31 mouse cellular contexts compared by ENCODE assay signal in genomic region chrX:102700636-102701035, GRCm38 (mm10). TPM values are rescaled to one million over a fixed set of nuclear protein-coding genes. Genes with fewer than 3 reads are reported as not detected.
DNase-seq lines count a peak whose midpoint lies in the region; ATAC-seq and TF ChIP-seq lines count a peak whose summit lies in the region.
"Not testable (repeated sequence)": the region's sequence is repeated elsewhere in the genome, so short reads cannot be mapped to it uniquely, and the experiment has no call there.
"Had no signal": no experiment of that assay in that cellular context is flagged by ENCODE, and none has a peak within 500 bp of the region (broad histone marks: within the 10 kb centered on the region; RNA-seq: fewer than 3 reads in every experiment).

No protein-coding gene starts in this region.

- H3K4me1 ChIP-seq in embryonic facial prominence, embryonic 10.5 days; lung, embryonic 14.5 days (ENCODE audit: insufficient read depth); neural tube, embryonic 11.5 days (ENCODE audit: control insufficient read depth, insufficient read depth, low read length): not testable (repeated sequence)

- WGBS in embryonic facial prominence, embryonic 10.5 days = 72% methylated on average over 3 of the region's 3 CpGs
- 79% methylated on average over 3 of the region's 3 CpGs for WGBS in lung, embryonic 14.5 days
- WGBS in neural tube, embryonic 11.5 days = 72% methylated on average over 3 of the region's 3 CpGs

- H3K9me3 ChIP-seq in embryonic facial prominence, embryonic 10.5 days; lung, embryonic 14.5 days (ENCODE audit: low read depth, low read length); neural tube, embryonic 11.5 days (ENCODE audit: control insufficient read depth, low read length): not testable (repeated sequence)

- H3K27me3 ChIP-seq in embryonic facial prominence, embryonic 10.5 days (replicated peaks; ENCODE audit: low read depth, poor library complexity, severe bottlenecking) = peaks cover 24% of the 10 kb centered on the region
- H3K27me3 ChIP-seq in lung, embryonic 14.5 days (ENCODE audit: insufficient read depth, low read length); neural tube, embryonic 11.5 days (ENCODE audit: control insufficient read depth, insufficient read depth, low read length): not testable (repeated sequence)

- not testable (repeated sequence) for ATAC-seq in lung, embryonic 14.5 days (ENCODE audit: insufficient read depth); neural tube, embryonic 11.5 days (ENCODE audit: insufficient read depth, low FRiP score, low TSS enrichment)

- H3K4me2 ChIP-seq in lung, embryonic 14.5 days; neural tube, embryonic 11.5 days (ENCODE audit: low read depth): not testable (repeated sequence)

- H3K36me3 ChIP-seq in embryonic facial prominence, embryonic 10.5 days (replicated peaks); lung, embryonic 14.5 days (ENCODE audit: insufficient read depth); neural tube, embryonic 11.5 days (ENCODE audit: control insufficient read depth, insufficient read depth, low read length): not testable (repeated sequence)

- H3K9ac ChIP-seq in lung, embryonic 14.5 days; neural tube, embryonic 11.5 days (ENCODE audit: low read length): not testable (repeated sequence)

- H3K4me3 ChIP-seq in embryonic facial prominence, embryonic 10.5 days; lung, embryonic 14.5 days (ENCODE audit: low read depth, low read length); neural tube, embryonic 11.5 days (ENCODE audit: low read depth, low read length): not testable (repeated sequence)

- peak; percentile 57 for DNase-seq in NIH3T3 (ENCODE audit: low read depth)
- DNase-seq in adrenal gland, postnatal 36 days = peak; percentile 5 to 6
- peak; percentile 28 for DNase-seq in embryonic facial prominence, embryonic 10.5 days (ENCODE audit: low spot score)
- peak; percentile 8 to 29 for DNase-seq in gastrocnemius, postnatal 4 days (ENCODE audit: low spot score in 2 of 2)
- peak; percentile 49 for DNase-seq in kidney, postnatal 10 days
- peak; percentile 60 for DNase-seq in lung, embryonic 14.5 days
- DNase-seq in neural tube, embryonic 11.5 days (ENCODE audit: low spot score) = peak; percentile 12

- H3K27ac ChIP-seq in embryonic facial prominence, embryonic 10.5 days (replicated peaks); lung, embryonic 14.5 days (ENCODE audit: low read depth); neural tube, embryonic 11.5 days (ENCODE audit: low read depth, low read length): not testable (repeated sequence)

- not testable (repeated sequence) for TF ChIP-seq CTCF in lung, embryonic 14.5 days (IDR thresholded peaks at IDR 0.05; ENCODE audit: low read depth)

RNA-seq across cellular contexts. Expression of gene Gm9112, which starts 6.8 kb away (rescaled TPM):
- total RNA-seq in adrenal gland, postnatal 36 days (2021) = not detected
- polyA plus RNA-seq in embryonic facial prominence, embryonic 10.5 days (2016; fragmentation: Nextera tagmentation; extraction: Ambion mirVana) = not detected in 2 replicates
- total RNA-seq in gastrocnemius, postnatal 4 days (2021) = not detected
- not detected in 2 replicates for polyA plus RNA-seq in lung, embryonic 14.5 days (2014; fragmentation: Nextera tagmentation; extraction: Ambion mirVana)
- not detected in 2 replicates for polyA plus RNA-seq in neural tube, embryonic 11.5 days (2014; fragmentation: Nextera tagmentation; extraction: Ambion mirVana)
- total RNA-seq: adrenal gland, postnatal 4 days; common myeloid progenitor, adult 5-6 weeks; gastrocnemius, postnatal 36 days; heart, adult 8-10 months; heart, postnatal 36 days; left cerebral cortex, adult 18-20 months; left cerebral cortex, postnatal 25 days; neutrophil, adult 5-6 weeks had no signal
- polyA plus RNA-seq: activated CD4-positive, CD25-positive, alpha-beta regulatory T cell, adult 4 months; forebrain, embryonic 10.5 days; forebrain, embryonic 16.5 days; heart, embryonic 14.5 days; hindbrain, embryonic 16.5 days; intestine, embryonic 15.5 days; large intestine, adult 2 months; limb, embryonic 15.5 days; liver, embryonic 14.5 days; lung, embryonic 15.5 days; macrophage; midbrain, embryonic 10.5 days; midbrain, embryonic 16.5 days; stomach, postnatal 0 days; thymus, postnatal 0 days; urinary bladder, adult 2 months had no signal

RNA-seq across cellular contexts. Expression of gene Dmrtc1b, which starts 7.0 kb away (rescaled TPM):
- total RNA-seq in adrenal gland, postnatal 36 days (2021) = not detected
- not detected in 2 replicates for polyA plus RNA-seq in embryonic facial prominence, embryonic 10.5 days (2016; fragmentation: Nextera tagmentation; extraction: Ambion mirVana)
- not detected for total RNA-seq in gastrocnemius, postnatal 4 days (2021)
- not detected in 2 replicates for polyA plus RNA-seq in lung, embryonic 14.5 days (2014; fragmentation: Nextera tagmentation; extraction: Ambion mirVana)
- not detected in 2 replicates for polyA plus RNA-seq in neural tube, embryonic 11.5 days (2014; fragmentation: Nextera tagmentation; extraction: Ambion mirVana)
- total RNA-seq: adrenal gland, postnatal 4 days; common myeloid progenitor, adult 5-6 weeks; gastrocnemius, postnatal 36 days; heart, adult 8-10 months; heart, postnatal 36 days; left cerebral cortex, adult 18-20 months; left cerebral cortex, postnatal 25 days; neutrophil, adult 5-6 weeks had no signal
- polyA plus RNA-seq: activated CD4-positive, CD25-positive, alpha-beta regulatory T cell, adult 4 months; forebrain, embryonic 10.5 days; forebrain, embryonic 16.5 days; heart, embryonic 14.5 days; hindbrain, embryonic 16.5 days; intestine, embryonic 15.5 days; large intestine, adult 2 months; limb, embryonic 15.5 days; liver, embryonic 14.5 days; lung, embryonic 15.5 days; macrophage; midbrain, embryonic 10.5 days; midbrain, embryonic 16.5 days; stomach, postnatal 0 days; thymus, postnatal 0 days; urinary bladder, adult 2 months had no signal

RNA-seq across cellular contexts. Expression of gene Gm3880, which starts 13.9 kb away (rescaled TPM):
- total RNA-seq in adrenal gland, postnatal 36 days (2021) = 1 to 10 TPM in 1 of 2 experiments, not detected in 1; 1.2 TPM
- not detected in 2 replicates for polyA plus RNA-seq in embryonic facial prominence, embryonic 10.5 days (2016; fragmentation: Nextera tagmentation; extraction: Ambion mirVana)
- not detected for total RNA-seq in gastrocnemius, postnatal 4 days (2021)
- not detected in 2 replicates for polyA plus RNA-seq in lung, embryonic 14.5 days (2014; fragmentation: Nextera tagmentation; extraction: Ambion mirVana)
- polyA plus RNA-seq in neural tube, embryonic 11.5 days (2014; fragmentation: Nextera tagmentation; extraction: Ambion mirVana) = not detected in 2 replicates
- total RNA-seq: adrenal gland, postnatal 4 days; common myeloid progenitor, adult 5-6 weeks; gastrocnemius, postnatal 36 days; heart, adult 8-10 months; heart, postnatal 36 days; left cerebral cortex, adult 18-20 months; left cerebral cortex, postnatal 25 days; neutrophil, adult 5-6 weeks had no signal
- polyA plus RNA-seq: activated CD4-positive, CD25-positive, alpha-beta regulatory T cell, adult 4 months; forebrain, embryonic 10.5 days; forebrain, embryonic 16.5 days; heart, embryonic 14.5 days; hindbrain, embryonic 16.5 days; intestine, embryonic 15.5 days; large intestine, adult 2 months; limb, embryonic 15.5 days; liver, embryonic 14.5 days; lung, embryonic 15.5 days; macrophage; midbrain, embryonic 10.5 days; midbrain, embryonic 16.5 days; thymus, postnatal 0 days; urinary bladder, adult 2 months had no signal

RNA-seq across cellular contexts. Expression of gene Phka1, which starts 56.6 kb away (rescaled TPM):
- total RNA-seq in adrenal gland, postnatal 36 days (2021) = 10 to 100 TPM; 14.3 to 17.2 TPM
- 9.5 and 10.4 TPM in 2 replicates for polyA plus RNA-seq in embryonic facial prominence, embryonic 10.5 days (2016; fragmentation: Nextera tagmentation; extraction: Ambion mirVana)
- 10 to 100 TPM; 34.1 to 39.0 TPM for total RNA-seq in gastrocnemius, postnatal 4 days (2021)
- 11.8 and 12.0 TPM in 2 replicates for polyA plus RNA-seq in lung, embryonic 14.5 days (2014; fragmentation: Nextera tagmentation; extraction: Ambion mirVana)
- 6.3 and 6.8 TPM in 2 replicates for polyA plus RNA-seq in neural tube, embryonic 11.5 days (2014; fragmentation: Nextera tagmentation; extraction: Ambion mirVana)
- polyA plus RNA-seq: activated CD4-positive, CD25-positive, alpha-beta regulatory T cell, adult 4 months had no signal

Comparison
In these comparisons a context has a peak if more than half of its experiments do, and no peak if none do; other contexts are left out.
1. DNase-seq: peak in every context shown above with its lines; median percentile 60 in lung, embryonic 14.5 days; 57 in NIH3T3; 49 in kidney, postnatal 10 days; 28 in embryonic facial prominence, embryonic 10.5 days; 18 in gastrocnemius, postnatal 4 days; 12 in neural tube, embryonic 11.5 days; 6 in adrenal gland, postnatal 36 days.